Mouse (Mus musculus) embryonic facial prominence, embryonic 10.5 days (tissue): ENCODE results near the gene Nr2f6. TPM values are rescaled to one million over a fixed set of nuclear protein-coding genes. Genes with fewer than 3 reads are reported as not detected.
"Not testable (repeated sequence)": the region's sequence is repeated elsewhere in the genome, so short reads cannot be mapped to it uniquely, and the experiment has no call there.

Source experiments
- DNase-seq: peaks from one replicate; pipeline ENCODE4 v3.0.0-alpha.2; 2017; ENCODE audit warnings: low spot score
- H3K27ac ChIP-seq: fragments of 300-500 bp; sonication (generic); replicated peaks from 2 replicates; pipeline ENCODE4 v1.5.1; 2016; ENCODE audit warnings: mild to moderate bottlenecking
- H3K27me3 ChIP-seq: fragments of 300-500 bp; sonication (generic); replicated peaks from 2 replicates; pipeline ENCODE4 v1.6.1; 2016; ENCODE audit warnings: low read depth, mild to moderate bottlenecking; ENCODE audit not compliant: poor library complexity, severe bottlenecking
- H3K36me3 ChIP-seq: fragments of 300-500 bp; sonication (generic); replicated peaks from 2 replicates; pipeline ENCODE4 v1.6.1; 2016; ENCODE audit warnings: mild to moderate bottlenecking, moderate library complexity
- H3K4me1 ChIP-seq: fragments of 300-500 bp; sonication (generic); 2 replicates; pipeline ENCODE4 v1.6.1; 2016
- H3K4me3 ChIP-seq: fragments of 300-500 bp; sonication (generic); 2 replicates; pipeline ENCODE4 v1.5.1; 2016; ENCODE audit warnings: mild to moderate bottlenecking, moderate library complexity
- H3K9me3 ChIP-seq: fragments of 300-500 bp; sonication (generic); 2 replicates; pipeline ENCODE4 v1.6.1; 2016; ENCODE audit warnings: mild to moderate bottlenecking
- WGBS: fragments of 180-500 bp; shearing (Covaris S2); methylation state at CpG from one replicate; pipeline ENCODE4 v1.1.7; 2016; 5-methylcytosine and 5-hydroxymethylcytosine counted together
- polyA plus RNA-seq: library from polyadenylated mRNA; unstranded; fragments of >200 nt; fragmentation: Nextera tagmentation; extraction: Ambion mirVana; gene quantifications from 2 replicates; pipeline ENCODE4 v1.2.1, GENCODE M21; 2016

The Nr2f6 gene
- polyA plus RNA-seq, 1 experiment from 2014 or later: 63.6 TPM

DNA sequence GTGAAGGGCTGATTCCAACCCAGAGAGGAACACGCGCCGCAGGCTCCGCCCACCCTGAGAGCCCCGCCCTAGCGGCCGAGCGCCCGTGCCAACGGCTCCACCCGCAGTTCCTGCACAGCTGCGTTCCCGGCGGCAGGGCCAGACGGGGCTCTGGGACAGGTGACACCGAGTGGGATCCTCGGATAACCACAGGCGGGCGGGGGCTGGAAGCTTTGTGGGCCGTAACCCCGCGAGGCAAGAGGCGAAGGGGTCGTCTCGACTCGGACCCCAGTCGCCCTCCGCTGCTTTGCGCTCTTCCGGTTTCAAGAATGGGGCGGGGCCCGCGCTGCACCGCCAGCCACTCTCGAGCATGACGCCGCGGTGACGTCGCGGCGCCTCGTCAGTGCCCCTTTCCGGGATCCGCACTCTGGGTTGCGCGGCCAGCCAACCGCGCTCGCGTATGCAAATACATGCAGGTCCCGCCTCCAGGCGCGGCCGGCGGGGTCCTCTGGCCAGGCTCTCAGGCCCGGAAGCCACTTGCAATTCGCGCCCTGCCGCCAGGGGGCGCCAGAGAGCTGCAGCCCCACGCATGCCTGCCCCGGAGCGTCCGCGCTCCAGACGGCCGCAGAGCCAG, 10.4 kb downstream of the Nr2f6 start, which contains the start of gene Ocel1:
Gene Ocel1, plus strand, starts transcription at position 63 of the 613 bp plus-strand sequence.
- peak within 1 kb of the TSS; percentile 81 for H3K27ac ChIP-seq
- H3K36me3 ChIP-seq: peaks cover 54% of the 10 kb centered on the region
- DNase-seq: peak; percentile 98
- H3K27me3 ChIP-seq: peaks cover 3% of the 10 kb centered on the region; the same call in 1 of the 2 replicates
- WGBS: under 1% methylated on average over 68 of the region's 68 CpGs
- peak within 1 kb of the TSS; percentile 75 for H3K4me3 ChIP-seq
- H3K9me3 ChIP-seq: no peaks in the 10 kb centered on the region
- peaks cover 43% of the 10 kb centered on the region for H3K4me1 ChIP-seq

DNA sequence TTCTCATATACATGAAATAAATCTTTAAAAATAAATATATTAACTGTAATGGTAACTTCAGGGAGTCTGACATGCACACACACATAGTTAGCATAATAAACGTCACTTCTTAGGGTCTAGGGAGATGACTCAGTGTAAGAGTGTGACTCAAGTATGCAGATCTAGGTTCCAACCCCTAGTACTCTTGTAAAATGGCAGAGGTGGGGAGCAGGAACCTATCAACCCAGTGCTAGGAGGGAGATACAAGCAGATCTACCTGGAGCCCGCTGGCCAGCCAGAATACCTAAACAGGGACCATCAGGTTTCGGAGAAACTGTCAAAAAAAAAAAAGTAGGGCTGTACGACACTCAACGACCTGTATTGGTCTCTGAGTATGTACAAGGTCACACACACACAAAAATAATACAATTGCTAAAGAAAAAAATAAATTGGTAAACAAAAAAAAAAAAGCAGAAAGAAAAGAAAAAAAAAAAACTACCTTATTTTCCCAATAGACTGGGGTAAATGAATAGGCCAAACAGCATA, 11.0 kb downstream of the Nr2f6 start:
- peaks cover 49% of the 10 kb centered on the region for H3K36me3 ChIP-seq
- H3K4me3 ChIP-seq: peak overlapping the region; percentile 75
- DNase-seq: no peak
- H3K27me3 ChIP-seq: no peaks in the 10 kb centered on the region
- peak overlapping the region; percentile 81; the same call in 1 of the 2 replicates for H3K27ac ChIP-seq
- no peaks in the 10 kb centered on the region for H3K9me3 ChIP-seq
- peaks cover 40% of the 10 kb centered on the region for H3K4me1 ChIP-seq
- 24% methylated on average over 5 of the region's 5 CpGs for WGBS

DNA sequence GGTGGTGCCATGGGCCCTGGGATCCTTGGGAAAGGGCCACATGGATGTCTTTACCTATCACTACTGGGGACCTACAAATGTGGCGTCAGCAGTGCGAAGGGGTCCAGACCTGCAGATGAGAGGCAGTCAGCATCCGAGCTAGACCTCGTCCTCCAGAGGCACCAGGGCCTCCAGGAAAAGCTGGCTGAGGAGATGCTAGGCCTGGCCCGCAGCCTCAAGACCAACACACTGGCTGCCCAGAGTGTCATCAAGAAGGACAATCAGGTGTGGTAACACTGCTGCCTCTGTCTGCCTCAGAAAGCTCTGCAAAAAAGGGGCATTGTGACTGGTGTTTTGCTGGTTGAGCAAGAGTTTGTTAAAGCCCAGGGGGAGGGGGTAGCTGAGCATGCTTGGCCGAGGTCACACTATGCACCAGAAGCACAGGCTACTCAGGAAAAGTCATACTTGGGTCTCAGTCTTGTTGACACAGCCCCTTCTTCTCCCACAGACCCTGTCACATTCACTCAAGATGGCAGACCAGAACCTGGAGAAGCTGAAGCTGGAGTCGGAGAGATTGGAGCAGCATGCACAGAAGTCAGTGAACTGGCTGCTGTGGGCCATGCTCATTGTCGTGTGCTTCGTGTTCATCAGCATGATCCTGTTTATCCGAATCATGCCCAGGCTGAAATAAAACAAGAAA, 12.6 kb downstream of the Nr2f6 start:
- Histone ChIP-seq H3K27ac (no peak overlapping the region), H3K4me1 (peaks cover 26% of the 10 kb centered on the region), H3K4me3 (no peak overlapping the region), H3K27me3 (no peaks in the 10 kb centered on the region), H3K36me3 (peaks cover 34% of the 10 kb centered on the region), H3K9me3 (no peaks in the 10 kb centered on the region)
- DNase-seq: no peak
- WGBS: 92% methylated on average over 10 of the region's 10 CpGs

DNA sequence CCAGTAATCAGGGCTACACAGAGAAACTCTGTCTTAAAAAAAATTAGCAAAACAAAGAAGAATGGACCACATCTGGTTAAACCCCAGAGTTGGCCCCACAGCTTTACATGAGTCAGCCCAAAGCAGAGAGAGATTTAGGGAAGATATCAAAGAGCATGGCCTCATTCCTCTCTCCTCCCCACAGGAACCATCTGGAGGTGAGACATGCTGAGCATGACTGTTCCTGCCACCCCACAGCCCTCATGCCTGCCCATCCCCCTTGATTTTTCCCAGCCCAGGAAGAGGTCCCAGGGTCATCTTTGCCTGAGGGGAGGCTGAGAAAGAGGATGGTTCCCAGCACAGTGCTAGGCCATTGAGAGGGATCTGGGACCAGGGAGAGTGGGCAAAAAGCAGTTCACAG, 13.4 kb downstream of the Nr2f6 start:
- Histone ChIP-seq H3K9me3 (no peaks in the 10 kb centered on the region), H3K27me3 (no peaks in the 10 kb centered on the region), H3K4me1 (peaks cover 26% of the 10 kb centered on the region), H3K4me3 (peak overlapping the region; percentile 77; the same call in 1 of the 2 replicates), H3K36me3 (peaks cover 25% of the 10 kb centered on the region), H3K27ac (peak overlapping the region; percentile 92; the same call in 1 of the 2 replicates)
- DNase-seq: no peak

DNA sequence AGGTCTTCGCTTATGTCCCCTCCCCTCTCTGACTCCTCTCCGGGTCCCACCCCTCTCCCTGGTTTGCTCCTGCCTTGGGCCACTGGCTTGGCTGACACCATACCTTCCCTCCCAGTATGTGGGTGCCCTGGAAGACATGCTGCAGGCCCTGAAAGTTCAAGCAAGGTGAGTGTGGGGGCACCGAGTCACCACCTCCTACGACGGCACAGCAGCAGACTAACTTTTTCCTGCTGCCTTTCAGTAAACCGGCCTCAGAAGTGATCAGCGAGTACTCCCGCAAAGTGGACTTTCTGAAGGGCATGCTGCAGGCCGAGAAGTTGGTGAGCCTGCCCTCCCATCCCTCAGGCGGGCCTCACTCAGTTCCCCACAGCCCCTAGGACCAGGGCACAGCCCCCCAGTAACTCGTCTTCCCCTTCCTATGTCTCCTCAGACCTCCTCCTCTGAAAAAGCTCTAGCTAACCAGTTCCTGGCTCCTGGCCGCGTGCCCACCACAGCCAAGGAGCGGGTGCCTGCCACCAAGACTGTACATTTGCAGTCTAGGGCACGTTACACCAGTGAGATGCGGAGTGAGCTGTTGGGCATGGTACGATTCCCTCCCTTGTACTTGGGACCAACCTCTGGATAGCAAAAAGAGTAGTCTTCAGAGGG, 14.1 kb downstream of the Nr2f6 start:
- H3K4me1 ChIP-seq: peaks cover 26% of the 10 kb centered on the region
- no peaks in the 10 kb centered on the region for H3K9me3 ChIP-seq
- no peak for DNase-seq
- peak overlapping the region; percentile 92 for H3K27ac ChIP-seq
- WGBS: 57% methylated on average over 17 of the region's 17 CpGs
- peaks cover 18% of the 10 kb centered on the region for H3K36me3 ChIP-seq
- peak overlapping the region; percentile 77 for H3K4me3 ChIP-seq
- no peaks in the 10 kb centered on the region for H3K27me3 ChIP-seq

DNA sequence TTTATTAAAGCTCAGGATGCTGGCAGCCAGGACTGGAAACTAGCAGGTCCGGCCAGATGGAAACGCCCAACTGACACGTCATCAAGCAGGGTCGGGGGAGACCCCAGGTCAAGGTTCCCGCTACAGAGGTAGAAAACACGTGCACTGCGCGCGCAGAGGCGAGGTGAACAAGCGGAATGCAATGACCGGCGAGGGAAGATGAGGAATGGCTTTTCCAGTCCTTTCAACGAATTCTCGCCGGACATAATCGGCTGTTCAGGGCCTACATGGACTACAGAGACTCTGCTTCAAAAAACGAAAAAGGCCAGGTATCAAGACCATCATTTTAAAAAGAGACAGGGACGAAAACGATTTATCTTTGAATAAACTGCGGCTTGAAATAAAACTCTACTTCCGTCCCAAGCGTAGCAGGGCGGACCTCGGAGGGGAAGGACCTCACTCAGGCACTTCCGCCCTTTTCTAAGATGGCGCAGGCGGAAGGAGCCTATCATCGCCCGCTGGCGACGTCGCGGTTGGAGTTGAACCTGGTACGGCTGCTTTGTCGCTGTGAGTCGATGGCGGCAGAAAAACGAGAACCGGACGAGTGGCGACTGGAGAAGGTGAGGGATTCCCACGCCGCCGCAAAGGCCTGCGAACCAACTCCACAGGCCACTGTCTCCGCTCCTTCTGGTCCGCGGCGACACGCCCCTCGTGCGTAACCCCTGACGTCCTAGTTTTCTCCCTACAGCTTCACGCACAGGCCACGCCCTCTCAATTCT, 14.8 kb downstream of the Nr2f6 start, which contains the start of gene Use1:
Gene Use1, plus strand, starts transcription at position 78 of the 758 bp plus-strand sequence.
- H3K36me3 ChIP-seq: peaks cover 13% of the 10 kb centered on the region
- WGBS: under 1% methylated on average over 56 of the region's 56 CpGs

DNA sequence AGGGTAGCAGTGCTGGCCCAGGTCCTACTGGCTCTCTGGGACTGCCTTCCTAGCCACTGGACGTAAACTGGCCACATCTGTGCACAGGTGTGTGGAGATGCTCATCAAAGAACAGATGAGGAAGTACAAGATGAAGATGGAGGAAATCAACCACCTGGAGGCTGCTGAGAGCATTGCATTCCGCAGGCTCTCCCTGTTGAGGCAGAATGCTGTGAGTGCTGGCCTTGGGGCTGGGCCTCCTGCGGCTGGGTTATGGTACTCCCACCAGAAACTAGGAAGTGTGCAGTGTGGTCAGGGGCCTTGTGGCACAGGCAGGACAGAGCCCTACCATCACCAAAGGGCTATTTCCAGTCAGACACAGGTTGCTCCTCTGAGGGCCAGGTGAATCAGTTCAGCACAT, 23.7 kb downstream of the Nr2f6 start:
- peaks cover 83% of the 10 kb centered on the region for H3K36me3 ChIP-seq
- no peaks in the 10 kb centered on the region for H3K9me3 ChIP-seq
- no peak overlapping the region for H3K27ac ChIP-seq
- DNase-seq: no peak
- no peaks in the 10 kb centered on the region for H3K4me1 ChIP-seq
- H3K4me3 ChIP-seq: no peak overlapping the region
- 84% methylated on average over 3 of the region's 3 CpGs for WGBS
- no peaks in the 10 kb centered on the region for H3K27me3 ChIP-seq

More for the DNA sequence above, 14.8 kb downstream of the Nr2f6 start, which contains the start of gene Use1:
- H3K9me3 ChIP-seq: no peaks in the 10 kb centered on the region
- H3K27ac ChIP-seq: peak within 1 kb of the TSS; percentile 92
- H3K4me3 ChIP-seq: peak within 1 kb of the TSS; percentile 77
- no peaks in the 10 kb centered on the region for H3K27me3 ChIP-seq
- DNase-seq: peak; percentile 91
- peaks cover 26% of the 10 kb centered on the region for H3K4me1 ChIP-seq

DNA sequence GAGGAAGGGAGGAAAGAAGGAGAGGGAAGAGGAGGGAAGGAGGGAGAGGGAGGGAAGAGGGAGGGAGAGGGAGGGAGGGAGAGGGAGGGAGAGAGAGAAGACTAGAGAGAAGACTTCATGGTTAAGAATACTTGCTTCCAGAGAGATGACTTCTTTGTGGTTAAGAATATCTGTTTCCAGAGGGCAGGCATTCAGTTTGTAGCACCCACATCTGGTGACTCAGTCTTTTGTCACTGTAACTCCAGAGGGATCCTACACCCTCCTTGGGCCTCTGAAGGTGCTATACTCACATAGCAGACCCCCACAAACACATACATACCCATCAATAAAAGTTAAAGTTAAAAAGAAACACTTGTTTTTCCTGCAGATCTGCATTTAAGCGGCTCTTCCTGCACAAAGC, 30.2 kb downstream of the Nr2f6 start:
- no peak overlapping the region for H3K27ac ChIP-seq
- no peak for DNase-seq
- H3K27me3 ChIP-seq: no peaks in the 10 kb centered on the region
- H3K4me1 ChIP-seq: no peaks in the 10 kb centered on the region
- 96% methylated on average over 1 of the region's 1 CpGs for WGBS
- peaks cover 100% of the 10 kb centered on the region for H3K36me3 ChIP-seq
- no peak overlapping the region for H3K4me3 ChIP-seq
- H3K9me3 ChIP-seq: no peaks in the 10 kb centered on the region

DNA sequence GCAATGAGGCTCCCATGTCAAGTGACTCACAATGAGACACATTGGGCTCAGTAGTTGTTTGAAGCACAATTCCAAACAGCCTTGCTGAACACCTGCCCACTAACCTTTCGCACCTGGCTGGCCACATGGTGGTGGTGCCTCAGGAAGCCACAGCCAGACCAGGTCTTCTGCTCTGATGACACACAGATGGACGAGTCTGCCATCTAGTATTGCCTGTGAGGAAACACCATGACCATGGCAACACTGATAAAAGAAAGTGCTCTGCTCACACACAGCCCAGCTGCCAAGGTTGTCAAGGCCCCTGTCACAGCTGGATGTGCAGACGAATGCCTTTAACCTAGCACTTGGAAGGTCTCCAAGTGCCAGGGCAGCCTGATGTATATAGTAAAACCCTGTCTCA, 30.6 kb downstream of the Nr2f6 start:
- no peaks in the 10 kb centered on the region for H3K9me3 ChIP-seq
- 77% methylated on average over 3 of the region's 3 CpGs for WGBS
- H3K36me3 ChIP-seq: peaks cover 100% of the 10 kb centered on the region
- DNase-seq: no peak
- H3K27me3 ChIP-seq: no peaks in the 10 kb centered on the region
- no peaks in the 10 kb centered on the region for H3K4me1 ChIP-seq
- no peak overlapping the region for H3K27ac ChIP-seq
- H3K4me3 ChIP-seq: no peak overlapping the region

DNA sequence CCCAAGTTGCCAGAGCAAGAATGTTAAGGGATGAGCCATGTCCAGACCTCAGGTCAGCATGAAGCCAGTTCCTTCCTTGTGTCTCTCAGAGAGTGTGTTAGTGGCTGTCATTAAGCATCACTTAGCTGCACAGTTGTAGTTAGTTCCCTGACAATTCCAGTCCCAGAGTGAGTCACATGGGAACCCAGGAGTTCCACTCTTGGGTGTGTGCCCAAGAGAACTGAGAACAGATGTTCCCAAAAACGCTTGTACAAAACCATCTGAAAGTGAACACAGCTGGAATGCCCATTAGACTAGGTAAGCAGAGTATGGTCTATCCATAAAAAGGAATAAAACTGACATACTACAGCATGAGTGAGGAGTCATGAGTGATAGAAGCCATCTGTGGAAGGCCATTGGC, 35.2 kb downstream of the Nr2f6 start:
- no peak overlapping the region for H3K27ac ChIP-seq
- WGBS: 80% methylated on average over 1 of the region's 1 CpGs
- H3K4me3 ChIP-seq: no peak overlapping the region
- H3K36me3 ChIP-seq: peaks cover 93% of the 10 kb centered on the region
- DNase-seq: no peak
- H3K27me3 ChIP-seq: no peaks in the 10 kb centered on the region
- no peaks in the 10 kb centered on the region for H3K4me1 ChIP-seq
- no peaks in the 10 kb centered on the region for H3K9me3 ChIP-seq

DNA sequence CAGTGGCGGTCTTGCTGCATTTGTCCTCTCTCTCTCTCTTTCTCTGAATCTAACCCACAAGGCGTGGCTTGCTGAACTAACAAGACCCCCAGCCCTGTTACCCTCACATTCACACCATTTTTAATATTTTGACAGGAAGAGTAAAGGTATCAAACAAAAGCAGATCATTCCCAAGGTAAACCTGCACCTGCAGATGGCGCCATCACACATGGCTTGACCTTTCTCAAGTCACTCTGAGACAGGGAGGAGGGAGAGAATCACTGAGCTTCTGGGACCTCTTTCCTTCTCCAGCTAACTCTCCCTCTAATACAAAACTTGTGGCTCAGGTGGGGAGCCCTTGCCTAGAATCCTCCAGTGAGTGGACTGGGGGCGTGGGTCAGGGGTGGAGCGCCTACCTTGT, 41.1 kb downstream of the Nr2f6 start:
- H3K4me1 ChIP-seq: no peaks in the 10 kb centered on the region
- WGBS: 71% methylated on average over 5 of the region's 5 CpGs
- H3K27me3 ChIP-seq: no peaks in the 10 kb centered on the region
- H3K4me3 ChIP-seq: no peak overlapping the region
- DNase-seq: peak; percentile 47
- peaks cover 79% of the 10 kb centered on the region for H3K36me3 ChIP-seq
- H3K9me3 ChIP-seq: no peaks in the 10 kb centered on the region
- no peak overlapping the region for H3K27ac ChIP-seq

DNA sequence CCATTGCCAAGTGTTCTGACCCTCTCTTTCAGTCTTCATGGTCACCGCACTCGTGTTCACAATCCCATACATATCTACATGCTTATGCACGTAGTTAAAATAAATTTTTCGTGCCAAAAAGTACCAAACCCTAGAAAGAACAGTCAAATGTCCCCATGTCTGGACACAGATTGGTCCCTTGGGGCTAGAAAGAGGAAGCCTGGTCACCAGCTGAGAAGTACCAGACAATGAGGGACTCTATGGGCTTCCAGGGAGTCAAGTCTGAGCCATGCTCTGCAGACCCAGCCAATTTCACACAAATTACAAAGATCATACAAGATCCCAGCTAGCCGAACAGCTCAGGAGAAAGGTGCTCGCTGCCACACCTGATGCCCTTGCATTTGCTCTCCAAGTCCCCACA, 43.9 kb downstream of the Nr2f6 start:
- peaks cover 70% of the 10 kb centered on the region for H3K36me3 ChIP-seq
- 93% methylated on average over 6 of the region's 6 CpGs for WGBS
- DNase-seq: not testable (repeated sequence)

More for the DNA sequence above, 43.9 kb downstream of the Nr2f6 start:
- not testable (repeated sequence) for H3K9me3 ChIP-seq, H3K4me3 ChIP-seq, H3K27me3 ChIP-seq, H3K27ac ChIP-seq, H3K4me1 ChIP-seq
